Mouse (Mus musculus): ENCODE data around the gene Cxcl13.

Gene Cxcl13

GRCm38 (mm10) chr5:95983797-95984486 lies 27.2 kb downstream of the Cxcl13 start:
- no peak for DNase-seq (ENCODE audit: extremely low read depth, low read depth)

GRCm38 (mm10) chr5:95991339-95992292 lies 34.9 kb downstream of the Cxcl13 start:
- no peak for DNase-seq (ENCODE audit: extremely low read depth, low read depth)

GRCm38 (mm10) chr5:95997276-95997675 lies 40.5 kb downstream of the Cxcl13 start:
- DNase-seq (ENCODE audit: extremely low read depth, low read depth) = no peak

- DNase-seq (ENCODE audit: extremely low read depth, low read depth) = no peak
These were observed 46.6 kb downstream of the Cxcl13 start for GRCm38 (mm10) chr5:96003348-96003747.

- no peak for DNase-seq (ENCODE audit: extremely low read depth, low read depth)
These were observed 51.6 kb downstream of the Cxcl13 start for GRCm38 (mm10) chr5:96008274-96008842.

GRCm38 (mm10) chr5:96009076-96009475 lies 52.3 kb downstream of the Cxcl13 start:
- DNase-seq (ENCODE audit: extremely low read depth, low read depth) = no peak
